Mouse (Mus musculus) urinary bladder, adult 18-20 months (tissue): ENCODE results near the gene Kcnc1.

Experiments
- DNase-seq, 2 experiments: peaks; one replicate each; pipeline ENCODE4 v3.0.0; 2022; ENCODE audit warnings: low spot score in 2 of 2, mixed read lengths in 2 of 2

The Kcnc1 gene

DNA sequence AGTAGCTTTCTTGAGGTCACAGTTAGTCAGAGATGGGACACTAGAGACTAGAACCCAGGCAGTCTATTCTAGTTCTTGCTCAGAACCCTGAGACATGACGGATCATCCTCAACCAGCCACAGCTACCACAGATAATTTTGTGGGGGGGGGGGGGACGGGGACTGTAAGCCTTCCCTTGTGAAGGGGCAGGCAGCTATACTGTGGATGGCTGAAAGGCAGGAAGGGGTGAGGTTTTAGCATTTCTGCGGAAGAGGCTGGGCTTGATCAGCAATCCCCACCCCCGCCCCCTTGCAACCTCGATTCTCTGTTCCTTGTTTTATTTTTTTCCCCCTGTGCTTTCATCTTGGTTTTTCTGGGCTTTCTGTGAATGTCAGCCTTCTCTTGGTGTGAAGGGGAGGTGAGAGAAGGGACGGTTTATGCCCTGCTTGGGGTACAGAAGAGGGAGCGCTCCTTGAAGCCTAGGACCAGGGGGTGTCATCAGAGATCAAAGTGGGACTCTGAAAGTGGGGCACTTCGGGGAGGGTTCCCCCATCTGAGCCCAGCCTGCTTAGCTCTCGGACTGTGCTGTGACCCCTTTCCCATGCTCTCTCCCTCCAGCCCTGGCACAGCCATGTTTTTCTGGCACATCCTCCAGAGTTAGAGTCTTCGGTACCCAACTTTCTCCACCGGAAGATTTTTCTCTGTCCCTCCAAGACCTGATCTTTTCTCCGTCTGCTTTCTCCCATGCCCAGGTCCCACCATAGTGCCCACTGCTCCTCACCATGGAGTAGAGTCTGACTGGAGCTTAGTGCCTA is 2.4 kb upstream of the Kcnc1 start:
- DNase-seq: no peak

GRCm38 (mm10) chr7:46394933-46395332 is 1.4 kb upstream of the Kcnc1 start:
- DNase-seq: no peak

DNA sequence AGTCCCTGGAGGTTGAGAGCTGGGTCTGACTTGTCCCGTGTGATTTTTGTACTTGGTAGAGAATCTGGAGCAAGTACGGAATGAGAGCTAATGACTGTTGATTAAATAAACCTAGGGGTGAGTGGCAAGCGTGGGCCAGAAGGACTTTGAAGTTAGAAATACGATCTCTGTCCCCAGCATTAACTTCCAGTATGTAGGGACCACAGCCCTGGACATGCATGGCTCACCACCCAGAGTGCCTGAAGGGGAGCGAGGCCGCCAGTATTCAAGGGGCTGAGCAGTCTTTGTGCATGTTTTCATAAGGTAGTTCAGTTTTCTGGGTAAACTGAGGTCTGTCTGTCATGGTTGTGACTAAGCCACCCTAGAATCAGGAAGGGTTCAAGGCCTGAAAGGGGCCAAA is 726 bp upstream of the Kcnc1 start:
- no peak for DNase-seq

DNA sequence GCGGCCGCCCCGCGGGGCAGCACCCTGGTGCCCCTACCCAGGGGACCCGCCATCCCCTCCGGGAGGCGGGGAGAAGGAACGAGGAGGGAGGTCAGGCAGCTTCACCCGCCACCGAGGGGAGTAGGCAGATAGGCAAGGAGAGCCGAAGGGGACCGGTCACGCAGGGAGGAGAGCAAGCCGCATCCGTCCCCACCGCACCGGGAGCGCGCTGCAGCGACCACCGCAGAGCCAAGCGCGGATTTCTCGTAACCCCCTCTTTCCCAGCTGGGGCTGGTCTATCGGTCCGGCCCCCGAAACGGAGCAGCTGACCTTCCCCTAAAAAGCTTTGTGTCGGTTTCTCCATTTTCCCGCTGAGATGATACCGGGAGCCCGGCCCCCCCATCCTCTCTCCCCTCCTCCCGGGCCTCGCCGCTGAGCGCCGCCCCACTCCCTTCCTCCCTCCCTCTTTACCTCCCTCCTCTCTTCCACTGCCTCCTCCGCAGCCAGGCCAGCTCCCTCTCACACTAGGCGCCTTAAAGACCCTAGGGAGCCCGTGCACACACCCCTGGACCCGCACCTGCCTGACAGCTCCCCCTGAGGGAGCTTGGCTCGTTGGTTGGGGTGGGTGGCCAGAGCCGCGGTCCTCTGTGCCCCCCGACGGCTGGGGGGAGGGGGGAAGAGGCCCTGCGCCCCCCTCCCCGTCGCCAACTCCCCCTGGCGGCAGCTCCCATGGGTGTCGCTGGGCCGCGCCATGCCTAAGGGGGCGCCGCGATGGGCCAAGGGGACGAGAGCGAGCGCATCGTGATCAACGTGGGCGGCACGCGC is 833 bp downstream of the Kcnc1 start:
- DNase-seq: no peak

GRCm38 (mm10) chr7:46397732-46398333 is 1.5 kb downstream of the Kcnc1 start:
- no peak for DNase-seq

GRCm38 (mm10) chr7:46398612-46399011 is 2.3 kb downstream of the Kcnc1 start:
- no peak for DNase-seq

GRCm38 (mm10) chr7:46399676-46400075 is 3.4 kb downstream of the Kcnc1 start:
- DNase-seq: no peak

DNA sequence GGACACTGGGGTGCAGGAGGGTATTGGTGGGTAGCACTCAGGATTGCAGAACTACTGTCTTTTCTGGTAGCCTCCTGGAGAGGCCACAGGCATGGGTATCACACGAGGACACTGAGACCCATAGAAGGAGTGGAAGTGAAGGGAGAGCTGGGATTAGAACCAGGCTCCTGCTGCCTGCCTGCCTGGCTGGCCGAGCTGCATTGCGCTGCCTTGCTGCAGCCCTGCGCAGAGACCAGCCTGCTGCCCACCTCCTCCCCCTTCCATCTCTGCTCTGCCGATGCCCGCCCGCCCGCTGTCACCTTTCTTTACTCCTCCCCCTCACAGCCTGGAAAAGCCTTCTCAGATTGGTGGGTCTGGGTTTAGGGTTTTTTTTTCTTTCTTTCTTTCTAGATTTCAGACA is 4.0 kb downstream of the Kcnc1 start:
- DNase-seq: no peak

DNA sequence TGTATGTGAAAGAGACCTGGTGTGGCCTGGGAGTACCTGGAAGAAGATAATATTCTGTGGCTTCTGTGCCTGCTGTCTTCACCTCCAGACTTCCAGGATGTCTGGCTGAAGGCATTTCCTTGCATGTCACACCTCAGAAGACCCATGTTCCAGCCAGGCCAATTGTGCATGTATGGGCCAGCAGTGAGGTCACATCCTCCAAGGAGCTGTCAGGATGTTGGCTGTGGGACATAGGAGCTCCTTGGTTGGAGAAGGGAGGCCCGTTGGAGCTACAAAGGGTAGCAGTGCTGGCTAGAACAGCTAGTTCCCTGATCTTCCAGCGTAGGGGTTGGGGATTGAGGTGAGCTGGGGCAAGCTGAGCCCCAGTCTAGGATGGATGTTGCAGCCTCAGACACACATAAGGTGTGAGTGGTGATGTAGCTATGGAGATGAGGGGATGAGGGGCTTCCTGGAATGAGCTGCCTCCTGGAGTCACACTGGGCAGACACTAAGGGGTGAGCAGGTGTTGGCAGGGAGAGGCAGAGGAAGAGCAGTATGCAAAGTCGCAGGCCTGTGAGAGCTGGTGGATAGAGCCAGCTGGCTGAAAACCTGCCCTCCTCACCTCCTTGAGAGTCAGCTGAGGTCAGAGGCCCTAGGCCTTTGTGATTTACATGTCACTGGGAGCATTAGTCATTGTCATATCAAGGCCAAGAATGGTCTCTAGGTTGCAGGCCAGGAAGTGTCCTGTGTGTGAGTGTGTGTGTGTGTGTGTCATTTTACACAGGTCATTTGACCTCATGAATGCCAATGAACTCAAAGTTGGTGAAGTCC is 5.3 kb downstream of the Kcnc1 start:
- no peak for DNase-seq

DNA sequence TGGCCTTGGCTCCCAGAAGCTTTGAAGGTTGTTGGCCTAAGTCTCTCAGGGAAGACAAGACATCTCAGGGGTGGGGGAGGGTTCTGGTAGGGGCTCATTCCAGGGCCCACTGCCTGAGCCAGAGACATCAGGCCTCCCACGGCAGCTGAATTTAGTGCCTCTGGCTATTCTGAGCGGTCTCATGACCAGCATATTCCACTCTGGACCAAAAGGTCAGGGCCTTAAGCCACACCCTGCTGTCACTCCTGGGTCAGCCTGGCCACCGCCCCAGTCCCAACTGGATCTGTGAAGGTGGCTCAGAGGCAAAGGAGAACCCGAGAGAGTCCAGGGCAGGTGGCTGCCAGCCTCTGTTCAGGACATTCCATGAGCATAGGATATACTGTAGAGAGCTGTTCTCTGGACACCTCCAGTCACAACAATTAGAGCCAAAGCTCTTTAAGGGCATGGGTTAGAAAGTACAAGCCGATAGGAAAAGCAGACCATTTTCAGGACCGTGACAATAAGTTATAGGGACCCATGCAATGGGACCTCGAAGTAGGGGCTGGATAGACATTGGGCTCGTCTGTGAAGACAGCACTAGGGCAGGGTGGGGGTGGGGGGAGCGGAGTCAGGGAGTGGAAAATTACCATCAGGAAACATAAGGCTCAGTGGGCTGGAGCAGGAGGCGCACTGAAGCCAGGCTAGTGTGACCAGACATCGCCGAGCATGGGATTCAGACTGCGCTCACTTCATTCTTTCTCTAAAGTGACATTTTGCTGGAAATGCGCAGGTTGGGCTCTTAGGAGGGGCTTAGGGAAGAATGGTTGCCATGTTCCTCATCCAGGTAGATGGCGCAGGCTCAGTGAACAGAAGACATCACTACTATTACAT is 7.6 kb downstream of the Kcnc1 start:
- DNase-seq: no peak

GRCm38 (mm10) chr7:46404756-46405155 is 8.5 kb downstream of the Kcnc1 start:
- no peak for DNase-seq

DNA sequence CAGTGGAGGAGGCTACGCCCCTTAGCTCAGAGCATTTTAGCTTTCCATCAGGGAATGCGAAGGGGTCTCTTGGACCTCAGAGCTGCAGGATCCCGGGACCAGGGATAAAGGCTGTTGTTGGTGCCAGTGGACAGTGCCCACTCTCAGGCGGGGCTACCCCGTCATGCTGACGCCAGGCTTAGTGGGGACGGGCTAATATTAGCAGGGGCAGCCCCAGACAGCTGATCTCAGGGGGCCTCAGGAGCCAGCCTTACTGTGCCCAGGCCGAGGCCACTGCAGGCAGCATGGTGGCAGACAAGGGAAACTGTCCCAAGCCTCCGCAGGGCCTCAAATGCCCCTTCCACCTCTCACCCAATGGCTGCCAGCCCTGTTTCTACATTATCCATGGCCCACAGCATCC is 12.3 kb downstream of the Kcnc1 start:
- DNase-seq: no peak

GRCm38 (mm10) chr7:46409204-46409789 is 13.0 kb downstream of the Kcnc1 start:
- DNase-seq: no peak

DNA sequence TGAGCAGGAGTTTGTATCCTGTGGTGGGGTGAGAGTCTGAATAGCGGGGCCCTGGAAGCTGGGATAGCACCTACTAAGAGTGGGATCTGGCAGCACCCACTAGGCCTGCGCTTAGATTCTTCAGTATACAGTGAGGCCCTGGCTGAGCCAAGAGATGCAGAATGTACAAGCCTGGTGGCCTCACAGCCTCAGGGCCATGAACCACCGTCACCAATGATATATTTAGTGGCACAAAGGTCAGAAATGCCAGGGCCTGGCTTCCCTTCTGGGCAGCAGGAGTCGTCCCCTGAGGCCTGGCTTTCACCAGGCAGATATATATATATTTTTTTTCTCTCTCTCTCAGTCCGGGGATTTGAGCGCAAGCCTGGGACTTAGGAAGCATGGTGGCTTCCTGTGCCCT is 14.4 kb downstream of the Kcnc1 start:
- no peak for DNase-seq

DNA sequence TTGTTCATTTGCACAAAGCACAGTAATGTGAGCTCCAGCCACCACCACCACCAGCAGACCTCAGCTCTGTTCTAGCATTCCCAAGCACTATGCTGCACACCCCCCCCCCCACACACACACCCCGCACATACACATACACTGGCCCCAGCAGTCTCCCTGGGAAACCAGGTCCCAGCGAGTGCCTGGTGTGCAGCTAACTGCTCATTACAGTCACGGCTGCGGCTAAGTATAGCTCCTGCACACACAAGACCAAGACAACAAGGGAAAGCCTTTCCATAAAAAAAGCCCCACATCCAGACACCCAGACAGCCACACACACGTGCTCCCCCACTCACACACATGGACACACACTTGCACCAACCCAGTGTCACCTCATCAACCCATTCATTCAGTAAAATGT is 16.5 kb downstream of the Kcnc1 start:
- no peak for DNase-seq

GRCm38 (mm10) chr7:46413959-46414725 is 17.8 kb downstream of the Kcnc1 start:
- DNase-seq: no peak

GRCm38 (mm10) chr7:46415818-46416425 is 19.6 kb downstream of the Kcnc1 start:
- DNase-seq: no peak

- no peak for DNase-seq
Measured at GRCm38 (mm10) chr7:46417467-46417866, 21.2 kb downstream of the Kcnc1 start.

DNA sequence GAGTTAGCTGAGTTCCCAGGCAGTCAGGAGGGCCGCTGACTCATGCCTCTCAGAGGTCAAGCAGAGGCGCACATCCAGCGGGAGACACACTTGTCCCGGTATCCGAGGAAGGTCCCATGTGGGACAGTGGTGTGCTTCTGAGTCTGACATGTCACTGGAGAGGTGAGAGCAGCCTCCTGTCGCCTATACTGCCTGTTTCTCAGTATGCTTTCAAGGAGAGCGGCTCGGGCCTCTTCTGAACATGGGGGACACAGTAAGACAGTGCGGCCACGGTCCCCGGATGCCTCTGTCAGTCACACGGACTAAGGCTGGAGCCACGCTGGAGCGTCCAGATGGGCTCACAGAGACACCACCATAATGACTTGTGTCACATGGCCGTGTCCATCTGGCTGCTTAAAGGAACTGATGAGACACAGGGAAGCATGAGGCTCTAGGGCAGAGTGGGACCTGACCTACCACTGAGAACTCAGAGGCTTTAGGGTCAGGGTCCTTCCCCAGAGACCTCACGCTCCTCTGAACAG is 21.9 kb downstream of the Kcnc1 start:
- no peak for DNase-seq
